Mouse (Mus musculus): ENCODE results near the gene Bhlha15.

DNA sequence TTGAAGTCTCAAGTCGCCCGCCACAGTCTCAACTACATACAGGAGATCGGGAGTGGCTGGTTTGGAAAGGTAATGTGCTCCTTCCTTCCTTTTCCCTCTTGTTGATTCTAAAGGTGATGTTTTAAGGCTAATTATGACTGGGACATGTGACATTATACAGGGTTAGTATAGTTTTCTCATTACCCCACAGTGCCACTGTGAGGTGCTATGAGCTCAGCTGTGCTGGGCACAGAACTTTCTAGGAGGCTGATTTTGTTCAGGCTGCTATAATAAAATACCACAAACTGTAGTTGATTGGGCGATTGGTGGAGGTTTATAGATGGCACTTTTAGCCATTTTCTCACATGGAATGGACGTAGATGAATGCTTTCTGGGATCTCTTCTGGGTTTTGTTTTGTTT is 46.6 kb upstream of the Bhlha15 start:
- TF ChIP-seq CTCF (IDR thresholded peaks at IDR 0.05; ENCODE audit: low read depth): no peak
- TF ChIP-seq EP300 (IDR thresholded peaks at IDR 0.05; ENCODE audit: low read depth): no peak
